Mouse (Mus musculus) hematopoietic stem cell, adult 5-6 weeks (primary cell): ENCODE results near the gene Ngrn. TPM values are rescaled to one million over a fixed set of nuclear protein-coding genes. Genes with fewer than 3 reads are reported as not detected.

ENCODE experiments used
- ATAC-seq, 2 experiments: fragments of 125-278 bp in 1 of 2; replicated peaks in 1 of 2; 2 replicates each; pipeline ENCODE4 v1.8.0; 2016 to 2017; ENCODE audit warnings: inconsistent platforms in 2 of 2, mild to moderate bottlenecking in 2 of 2, moderate number of reproducible peaks in 2 of 2, low read depth in 1 of 2, moderate TSS enrichment in 1 of 2; ENCODE audit not compliant: low FRiP score in 2 of 2, poor library complexity in 2 of 2, severe bottlenecking in 2 of 2, insufficient read depth in 1 of 2, low TSS enrichment in 1 of 2
- total RNA-seq: library from RNA; stranded (forward); fragments of 172-1452, 232-1000 nt; gene quantifications from 2 replicates; pipeline ENCODE4 v1.2.3, GENCODE M21; 2017

Gene Ngrn
- total RNA-seq, 1 experiment from 2014 or later: 30.3 TPM

DNA sequence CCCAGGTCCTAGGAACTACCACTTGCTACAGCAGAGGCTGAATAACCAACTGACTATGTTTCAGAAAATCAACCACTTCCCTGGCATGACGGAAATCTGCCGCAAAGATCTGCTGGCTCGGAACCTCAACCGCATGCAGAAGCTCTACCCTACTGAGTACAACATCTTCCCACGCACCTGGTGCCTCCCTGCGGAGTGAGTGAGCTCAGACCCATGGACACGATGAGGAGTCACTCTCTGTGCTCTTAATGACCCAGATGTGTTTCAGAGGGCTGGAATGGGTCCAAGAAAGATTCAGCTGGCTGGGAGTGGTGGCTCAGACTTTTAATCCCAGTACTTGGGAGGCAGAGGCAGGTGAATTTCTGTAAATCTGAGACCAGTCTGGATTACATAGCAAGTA, 8.6 kb upstream of the Ngrn start:
- ATAC-seq: no peak

DNA sequence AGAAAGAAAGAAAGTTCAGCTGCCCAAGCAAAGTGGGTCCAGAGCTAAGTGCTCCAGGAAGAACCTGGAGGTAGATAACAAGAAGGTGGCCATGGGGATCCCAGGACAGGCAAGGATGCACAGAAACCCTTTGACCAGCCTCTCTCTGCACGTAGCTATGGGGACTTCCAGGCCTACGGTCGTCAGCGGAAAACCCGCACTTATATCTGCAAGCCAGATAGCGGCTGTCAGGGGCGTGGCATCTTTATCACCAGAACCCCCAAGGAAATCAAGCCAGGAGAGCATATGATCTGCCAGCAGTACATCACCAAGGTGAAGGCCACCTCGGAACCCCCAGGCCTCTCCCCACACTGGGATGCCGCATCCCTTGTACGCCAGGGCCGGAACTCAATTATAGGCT, 8.1 kb upstream of the Ngrn start:
- no peak for ATAC-seq

DNA sequence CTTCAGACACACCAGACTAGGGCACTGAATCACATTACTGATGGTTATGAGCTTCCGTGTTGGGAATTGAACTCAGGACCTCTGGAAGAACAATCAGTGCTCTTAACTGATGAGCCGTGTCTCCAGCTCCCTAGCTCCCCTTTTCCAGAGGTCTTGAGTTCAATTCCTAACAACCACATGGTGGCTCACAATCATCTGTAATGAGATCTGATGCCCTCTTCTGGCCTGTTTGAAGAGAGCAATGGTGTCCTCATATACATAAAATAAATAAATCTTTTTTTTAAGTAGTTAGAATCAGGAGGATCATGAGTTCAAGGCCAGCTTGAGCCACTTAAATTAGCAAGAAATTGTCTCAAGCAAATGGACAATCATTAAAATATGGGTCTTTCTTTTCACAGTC, 5.0 kb upstream of the Ngrn start:
- no peak for ATAC-seq

DNA sequence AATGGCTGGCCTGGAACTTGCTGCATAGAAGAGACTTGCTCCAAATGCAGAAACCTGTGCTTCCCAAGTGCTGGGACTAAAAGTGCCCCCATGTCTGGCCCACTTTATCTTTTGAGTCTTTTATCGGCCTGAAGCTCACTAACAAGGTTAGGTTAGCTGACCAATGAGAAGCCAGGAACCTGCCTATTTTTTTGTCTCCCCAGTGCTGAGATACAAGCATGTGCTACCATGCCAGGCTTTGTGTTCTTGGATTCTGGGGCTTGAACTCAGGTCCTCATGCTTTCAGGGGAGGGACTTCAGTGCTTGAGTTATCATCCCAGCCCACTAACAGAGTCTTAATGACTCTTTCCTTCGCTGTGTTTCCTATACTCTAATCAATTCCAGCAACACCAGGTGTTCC, 3.3 kb upstream of the Ngrn start:
- ATAC-seq: no peak

DNA sequence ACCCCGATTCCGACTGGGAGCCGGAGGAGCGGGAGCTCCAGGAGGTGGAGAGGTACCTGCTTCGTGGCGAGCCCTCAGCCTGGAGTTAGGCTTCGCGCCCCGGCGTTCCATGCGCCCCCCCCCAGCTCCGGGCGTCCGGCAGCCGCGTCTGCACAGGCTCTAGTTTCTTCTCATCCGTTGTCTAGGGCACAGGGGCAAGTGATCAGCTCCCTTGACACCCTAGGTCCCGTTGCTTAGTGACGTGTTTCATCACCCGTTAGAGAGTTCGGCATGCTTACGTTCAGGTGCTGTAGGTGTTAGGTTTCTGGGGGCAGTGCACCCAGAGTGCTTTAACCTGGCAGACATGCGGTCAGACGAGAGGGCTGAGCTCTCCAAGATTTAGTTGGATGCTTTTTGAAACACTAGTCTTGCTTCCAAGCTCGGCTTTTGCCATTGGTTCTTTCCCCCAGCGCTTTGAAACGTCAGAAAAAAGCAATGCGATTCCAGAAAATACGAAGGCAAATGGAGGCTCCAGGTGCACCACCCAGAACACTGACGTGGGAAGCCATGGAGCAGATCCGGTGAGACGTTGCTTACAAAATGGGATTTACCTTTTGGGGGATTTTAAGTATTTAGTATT, 466 bp downstream of the Ngrn start:
- peak in 1 of 2 experiments; percentile 30; a peak in 2 of 4 replicates for ATAC-seq

DNA sequence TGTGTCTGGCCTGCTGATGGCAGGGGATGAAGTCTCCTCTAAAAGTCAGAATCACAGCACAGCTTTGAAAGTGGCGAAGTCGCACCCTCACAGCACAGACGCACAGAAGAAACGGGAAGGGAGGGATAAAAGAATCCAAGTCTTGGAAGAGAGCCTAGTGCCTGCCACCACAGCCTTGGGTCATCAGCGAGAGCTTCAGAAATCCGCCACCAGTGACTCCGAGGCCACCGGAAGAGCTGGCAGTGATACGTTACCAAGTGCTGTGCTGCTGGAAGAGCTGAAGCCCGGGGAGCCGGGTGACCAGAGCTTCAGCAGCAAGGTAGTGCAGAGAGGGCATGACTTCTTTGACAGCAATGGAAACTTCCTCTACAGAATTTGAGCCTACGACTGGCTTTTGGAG, 3.6 kb downstream of the Ngrn start:
- ATAC-seq: no peak

DNA sequence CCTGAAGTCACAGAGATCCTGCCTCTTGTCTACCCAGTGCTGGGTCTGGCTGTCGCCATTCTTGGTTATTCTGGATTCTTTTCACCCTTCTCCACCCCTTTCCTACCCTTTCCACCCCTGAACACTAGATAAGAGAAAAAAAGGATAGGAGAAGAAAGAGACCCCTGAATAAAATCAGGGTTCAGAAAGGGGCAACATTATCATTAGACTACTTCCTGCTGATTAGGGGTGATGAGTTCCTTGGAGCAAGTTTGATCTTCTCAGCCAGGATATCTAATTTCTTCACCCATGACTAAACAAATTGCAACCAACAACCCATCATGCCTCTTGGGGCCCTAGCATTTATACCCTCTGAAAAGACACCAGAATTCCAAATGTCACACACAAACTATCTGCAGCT, 6.7 kb downstream of the Ngrn start:
- no peak for ATAC-seq

DNA sequence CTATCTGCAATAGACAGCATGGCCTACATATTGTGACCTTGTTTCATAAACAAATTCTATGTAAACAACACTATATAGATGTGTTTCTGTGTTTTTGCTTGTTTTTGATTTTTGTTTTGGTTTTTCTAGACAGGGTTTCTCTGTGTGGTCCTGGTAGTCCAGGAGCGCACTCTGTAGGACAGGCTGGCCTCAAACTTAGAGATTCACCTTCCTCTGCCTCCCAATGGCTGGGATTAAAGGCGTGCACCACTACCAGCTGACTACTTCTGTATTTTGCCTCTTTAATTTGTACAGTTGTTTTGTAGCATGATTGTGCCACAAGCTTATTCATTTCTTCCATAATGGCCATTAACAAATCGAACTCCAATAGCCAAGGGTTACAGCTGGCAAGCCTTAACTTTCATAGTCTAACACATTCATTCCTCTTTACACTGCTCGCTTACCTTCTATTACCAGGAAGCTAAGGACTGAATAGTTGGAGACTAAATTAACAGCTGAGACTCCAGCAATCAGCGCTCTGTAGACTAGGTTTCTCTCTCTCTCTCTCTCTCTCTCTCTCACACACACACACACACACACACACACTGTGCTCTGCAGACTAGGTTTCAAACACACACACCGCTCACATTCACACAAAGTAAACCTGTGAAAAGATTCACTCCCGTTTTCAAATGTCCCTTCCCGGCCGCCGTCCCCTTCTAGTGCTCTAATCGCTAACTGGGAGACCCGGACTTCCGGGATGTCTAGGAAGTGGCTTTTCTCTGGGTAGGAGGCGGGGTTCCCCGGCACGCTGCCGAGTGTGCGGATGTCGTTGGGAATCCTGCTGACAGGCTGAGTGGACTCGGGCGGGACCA, 8.1 kb downstream of the Ngrn start, which contains the start of gene Vps33b:
Vps33b (plus strand) TSS at position 753 of the 854 bp plus-strand sequence.
- ATAC-seq: peak; percentile 87 to 89

DNA sequence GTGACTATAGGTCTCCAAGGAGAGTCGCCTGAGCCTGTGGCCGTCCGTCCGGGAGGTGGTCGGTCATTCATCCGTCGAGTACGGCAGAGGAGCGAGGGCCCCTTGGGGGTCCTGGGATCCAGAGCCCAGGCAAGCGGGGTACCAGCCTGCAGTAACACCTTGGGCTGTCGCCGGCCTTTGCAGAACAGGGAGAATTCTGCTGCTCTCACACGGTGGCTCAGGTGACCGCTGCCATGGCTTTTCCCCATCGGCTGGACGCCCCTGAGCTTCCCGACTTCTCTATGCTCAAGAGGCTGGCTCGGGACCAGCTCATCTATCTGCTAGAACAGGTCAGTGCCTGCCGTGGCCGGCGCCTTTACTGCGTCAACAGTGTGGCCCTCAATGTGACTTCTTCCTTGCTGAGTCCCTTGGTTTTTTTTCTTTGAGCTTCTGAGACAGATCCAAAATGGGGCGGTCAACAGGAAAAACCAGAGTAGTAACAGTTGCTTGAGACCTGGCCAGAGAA, 8.8 kb downstream of the Ngrn start:
- ATAC-seq: peak in 1 of 2 experiments; percentile 23; a peak in 2 of 4 replicates

DNA sequence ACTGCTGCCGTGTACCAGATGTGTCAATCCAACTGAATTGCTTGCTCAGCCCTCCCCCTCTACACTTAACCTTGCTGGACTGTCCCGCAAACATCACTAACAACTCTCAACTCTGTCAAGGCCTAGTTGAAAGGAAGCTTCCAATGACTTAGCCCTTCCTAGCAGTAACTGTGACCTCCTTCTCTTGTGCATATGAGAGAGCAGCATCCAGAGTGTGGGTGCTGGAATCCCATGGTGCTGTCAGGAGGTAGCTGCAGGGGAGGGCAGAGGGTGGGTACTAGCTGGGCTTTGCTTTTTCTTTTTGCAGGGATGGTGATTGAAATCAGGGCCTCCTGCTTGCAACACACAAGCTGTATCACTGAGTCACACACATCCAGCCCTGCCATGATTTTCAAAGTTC, 12.4 kb downstream of the Ngrn start:
- no peak for ATAC-seq

DNA sequence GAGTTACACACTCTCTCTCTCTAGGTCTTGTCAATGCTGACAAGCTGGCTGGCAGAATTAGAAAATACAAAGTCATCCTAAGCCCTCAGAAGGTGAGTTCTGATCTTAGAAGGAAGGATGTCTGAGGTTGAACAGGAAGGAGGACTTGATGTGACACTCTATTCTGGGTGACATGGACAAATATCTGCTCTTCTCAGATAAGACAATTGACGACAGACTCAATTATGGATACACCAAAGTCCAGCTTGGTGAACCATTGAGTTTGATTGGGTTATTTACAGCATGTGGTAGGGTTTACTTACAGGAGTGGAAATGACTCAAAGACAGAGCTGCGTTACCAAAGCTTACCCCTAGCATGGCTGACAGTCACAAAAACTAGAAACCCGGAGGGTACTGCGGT, 15.4 kb downstream of the Ngrn start:
- no peak for ATAC-seq

DNA sequence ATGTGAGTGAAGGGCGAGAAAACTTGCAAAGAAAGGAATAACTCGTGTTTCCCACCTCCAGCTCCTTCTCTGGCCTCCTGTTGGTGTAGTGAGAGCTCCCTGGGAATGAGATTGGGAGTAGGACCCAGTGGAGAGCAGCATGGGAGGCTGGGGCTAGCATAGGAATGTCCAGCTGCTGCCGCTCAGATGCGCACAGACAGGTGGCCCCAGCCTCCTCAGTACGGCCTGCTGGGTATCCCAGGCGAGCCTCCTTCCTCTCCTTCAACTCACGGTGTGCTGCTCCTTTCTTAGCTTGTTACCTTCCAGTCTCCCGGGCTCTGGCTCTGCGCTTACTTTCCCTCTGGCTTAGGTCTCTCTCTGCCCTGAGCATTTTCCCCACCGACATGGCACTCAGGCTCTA, 19.0 kb downstream of the Ngrn start:
- no peak for ATAC-seq

DNA sequence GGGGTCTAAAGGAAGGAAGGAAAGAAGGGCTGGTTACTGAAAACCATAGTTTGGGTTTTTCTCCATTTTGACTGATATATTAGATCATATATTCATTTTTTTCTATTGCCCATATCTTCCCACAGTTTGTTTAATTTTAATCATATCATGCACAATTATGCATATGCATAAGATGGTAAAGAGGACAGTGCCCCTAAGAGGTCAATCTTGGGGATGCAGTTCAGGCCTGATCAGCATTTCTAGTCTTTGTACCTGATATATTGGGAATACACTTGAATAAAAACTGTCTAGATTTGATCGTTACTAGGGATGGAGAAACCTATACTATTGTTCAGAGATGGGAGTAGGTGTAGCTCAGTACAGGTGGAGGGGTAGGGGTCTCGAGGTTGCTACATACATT, 20.0 kb downstream of the Ngrn start:
- no peak for ATAC-seq

DNA sequence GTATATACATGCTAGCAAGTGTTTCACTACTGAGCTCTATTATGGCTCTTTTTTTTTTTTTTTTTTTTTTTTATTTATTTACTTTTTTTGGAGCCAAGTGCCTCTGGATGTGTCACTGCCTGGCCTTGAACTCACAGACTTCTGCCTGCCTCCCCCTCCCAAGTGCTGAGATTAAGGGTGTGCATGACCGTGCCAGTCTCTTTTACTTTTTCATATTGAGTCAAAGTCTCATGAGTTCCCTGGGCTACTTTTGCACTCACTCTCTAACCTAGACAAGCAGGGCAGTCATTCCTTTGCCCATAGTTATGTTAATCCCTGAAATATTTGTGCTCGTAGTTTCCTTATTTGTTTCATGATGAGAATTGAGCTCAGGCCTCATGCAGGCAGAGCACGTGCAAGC, 20.6 kb downstream of the Ngrn start:
- no peak for ATAC-seq

DNA sequence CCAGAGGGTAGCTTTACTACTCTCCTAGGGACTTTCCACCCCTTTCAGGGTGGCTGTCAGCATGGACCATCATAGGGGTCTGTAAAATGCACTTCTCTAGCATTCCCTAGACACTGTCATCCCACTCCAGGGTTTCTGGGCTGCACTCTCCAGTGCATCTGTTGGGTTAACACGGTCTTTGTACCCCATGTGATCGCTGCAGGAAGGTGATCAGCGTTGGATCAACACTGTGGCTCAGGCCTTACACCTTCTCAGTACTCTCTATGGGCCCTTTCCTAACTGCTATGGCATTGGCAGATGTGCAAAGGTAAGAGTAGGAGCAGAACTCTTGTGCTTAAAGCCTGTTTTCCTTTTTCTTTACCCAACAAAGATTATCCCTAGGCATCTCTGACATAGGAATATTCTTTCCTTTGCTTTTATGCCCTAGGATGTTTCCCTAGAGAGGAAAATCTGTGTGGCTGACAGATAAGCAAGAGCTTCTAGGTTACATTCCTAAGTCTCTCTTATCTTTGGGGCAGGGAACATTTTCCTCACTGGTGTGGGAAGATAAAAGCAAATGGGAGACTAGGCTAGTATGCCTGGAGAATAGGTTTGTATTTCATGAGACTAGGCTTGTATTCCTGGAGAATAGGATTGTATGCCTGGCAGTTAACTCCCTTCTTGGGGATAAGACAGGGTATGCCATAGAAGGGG, 22.4 kb downstream of the Ngrn start:
- ATAC-seq: no peak

DNA sequence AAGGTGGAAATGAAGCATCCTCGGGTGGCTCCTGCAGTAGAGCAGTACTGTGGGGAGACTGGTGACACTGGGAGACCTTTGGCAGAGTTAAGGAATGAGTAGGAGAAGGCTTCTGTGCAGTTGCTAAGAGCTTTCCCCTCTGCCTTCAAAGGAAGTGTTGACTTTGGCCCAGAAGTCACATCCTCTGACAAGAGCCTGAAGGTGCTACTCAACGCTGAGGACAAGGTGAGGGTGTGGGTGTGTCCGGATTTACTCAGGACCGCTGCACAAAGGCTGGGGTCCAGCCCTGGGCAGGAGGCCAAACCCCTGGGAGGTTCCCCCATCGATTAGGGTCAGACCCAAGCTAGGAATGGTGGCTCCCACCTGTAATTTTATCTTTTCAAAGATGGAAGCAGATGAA, 23.4 kb downstream of the Ngrn start:
- no peak for ATAC-seq

DNA sequence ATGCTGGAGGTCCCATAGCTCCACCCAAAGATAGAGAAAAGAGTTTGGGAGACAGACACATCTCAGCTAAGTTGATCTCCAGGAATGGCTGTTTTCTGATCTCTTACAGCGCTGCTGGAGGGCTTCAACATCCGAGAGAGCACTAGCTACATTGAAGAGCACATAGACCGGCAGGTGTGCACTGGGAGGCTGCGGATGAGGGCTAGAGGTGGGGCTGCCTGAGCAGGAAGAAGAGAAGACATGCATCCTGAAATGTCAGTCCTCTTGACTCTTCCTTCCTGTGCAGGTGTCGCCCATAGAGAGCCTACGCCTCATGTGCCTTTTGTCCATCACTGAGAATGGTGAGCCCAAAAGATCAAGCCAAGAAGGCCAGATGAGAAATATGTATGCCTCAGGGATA, 24.7 kb downstream of the Ngrn start:
- ATAC-seq: no peak

DNA sequence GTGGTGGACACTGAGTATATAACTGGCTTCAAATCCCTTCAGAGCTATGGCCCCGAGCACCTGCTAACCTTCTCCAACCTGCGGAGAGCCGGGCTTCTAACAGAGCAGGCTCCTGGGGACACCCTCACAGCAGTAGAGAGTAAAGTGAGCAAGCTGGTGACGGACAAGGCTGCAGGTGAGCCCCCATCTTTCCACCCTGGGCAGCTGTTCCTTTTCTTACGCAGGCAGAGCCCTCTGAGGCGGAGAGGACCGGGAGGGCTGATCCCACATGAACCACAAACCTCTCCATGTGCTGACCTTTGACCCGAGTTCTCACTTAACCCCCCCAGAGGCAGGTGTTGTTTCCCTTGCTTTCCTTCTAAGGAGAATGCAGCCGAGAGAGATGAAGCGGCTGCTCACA, 26.7 kb downstream of the Ngrn start:
- ATAC-seq: no peak
